Mouse (Mus musculus): ENCODE data around the gene Bclaf1.

Gene Bclaf1

GRCm38 (mm10) chr10:20311918-20312735 lies at the start of gene Bclaf1:
Gene Bclaf1 (plus strand): TSS chr10:20312469.
- DNase-seq (ENCODE audit: low read depth, low spot score) = peak; percentile 100

GRCm38 (mm10) chr10:20262896-20263295 lies 49.4 kb upstream of the Bclaf1 start:
- DNase-seq (ENCODE audit: low read depth, low spot score) = no peak

- DNase-seq (ENCODE audit: low read depth, low spot score) = no peak
Measured at GRCm38 (mm10) chr10:20264479-20264878, 47.8 kb upstream of the Bclaf1 start.

GRCm38 (mm10) chr10:20267032-20267431 lies 45.2 kb upstream of the Bclaf1 start:
- peak; percentile 57 for DNase-seq (ENCODE audit: low read depth, low spot score)

- no peak for DNase-seq (ENCODE audit: low read depth, low spot score)
Measured at GRCm38 (mm10) chr10:20268945-20269344, 43.3 kb upstream of the Bclaf1 start.

- no peak for DNase-seq (ENCODE audit: low read depth, low spot score)
Measured at GRCm38 (mm10) chr10:20272380-20272779, 39.9 kb upstream of the Bclaf1 start.

GRCm38 (mm10) chr10:20273278-20273677 lies 39.0 kb upstream of the Bclaf1 start:
- no peak for DNase-seq (ENCODE audit: low read depth, low spot score)

GRCm38 (mm10) chr10:20274022-20274421 lies 38.2 kb upstream of the Bclaf1 start:
- DNase-seq (ENCODE audit: low read depth, low spot score) = no peak

- DNase-seq (ENCODE audit: low read depth, low spot score) = peak; percentile 75
Measured at GRCm38 (mm10) chr10:20281456-20281855, 30.8 kb upstream of the Bclaf1 start.

GRCm38 (mm10) chr10:20285289-20285975 lies 26.8 kb upstream of the Bclaf1 start:
- no peak for DNase-seq (ENCODE audit: low read depth, low spot score)

- no peak for DNase-seq (ENCODE audit: low read depth, low spot score)
Measured at GRCm38 (mm10) chr10:20285994-20286836, 26.1 kb upstream of the Bclaf1 start.

- DNase-seq (ENCODE audit: low read depth, low spot score) = no peak
Measured at GRCm38 (mm10) chr10:20287369-20287768, 24.9 kb upstream of the Bclaf1 start.

GRCm38 (mm10) chr10:20290467-20290883 lies 21.8 kb upstream of the Bclaf1 start:
- peak; percentile 68 for DNase-seq (ENCODE audit: low read depth, low spot score)

- DNase-seq (ENCODE audit: low read depth, low spot score) = no peak
Measured at GRCm38 (mm10) chr10:20295961-20296360, 16.3 kb upstream of the Bclaf1 start.

- no peak for DNase-seq (ENCODE audit: low read depth, low spot score)
Measured at GRCm38 (mm10) chr10:20298152-20298920, 13.9 kb upstream of the Bclaf1 start.

GRCm38 (mm10) chr10:20299114-20299513 lies 13.2 kb upstream of the Bclaf1 start:
- DNase-seq (ENCODE audit: low read depth, low spot score) = no peak

- DNase-seq (ENCODE audit: low read depth, low spot score) = peak; percentile 6
Measured at GRCm38 (mm10) chr10:20310969-20311769, 1.1 kb upstream of the Bclaf1 start.

- peak; percentile 94 for DNase-seq (ENCODE audit: low read depth, low spot score)
Measured at GRCm38 (mm10) chr10:20312736-20313301, 550 bp downstream of the Bclaf1 start.

GRCm38 (mm10) chr10:20313447-20313846 lies 1.2 kb downstream of the Bclaf1 start:
- peak; percentile 9 for DNase-seq (ENCODE audit: low read depth, low spot score)

- DNase-seq (ENCODE audit: low read depth, low spot score) = no peak
Measured at GRCm38 (mm10) chr10:20313941-20314340, 1.7 kb downstream of the Bclaf1 start.
